Comparison of ENCODE assay signal across 8 mouse cellular contexts in the genomic region with DNA sequence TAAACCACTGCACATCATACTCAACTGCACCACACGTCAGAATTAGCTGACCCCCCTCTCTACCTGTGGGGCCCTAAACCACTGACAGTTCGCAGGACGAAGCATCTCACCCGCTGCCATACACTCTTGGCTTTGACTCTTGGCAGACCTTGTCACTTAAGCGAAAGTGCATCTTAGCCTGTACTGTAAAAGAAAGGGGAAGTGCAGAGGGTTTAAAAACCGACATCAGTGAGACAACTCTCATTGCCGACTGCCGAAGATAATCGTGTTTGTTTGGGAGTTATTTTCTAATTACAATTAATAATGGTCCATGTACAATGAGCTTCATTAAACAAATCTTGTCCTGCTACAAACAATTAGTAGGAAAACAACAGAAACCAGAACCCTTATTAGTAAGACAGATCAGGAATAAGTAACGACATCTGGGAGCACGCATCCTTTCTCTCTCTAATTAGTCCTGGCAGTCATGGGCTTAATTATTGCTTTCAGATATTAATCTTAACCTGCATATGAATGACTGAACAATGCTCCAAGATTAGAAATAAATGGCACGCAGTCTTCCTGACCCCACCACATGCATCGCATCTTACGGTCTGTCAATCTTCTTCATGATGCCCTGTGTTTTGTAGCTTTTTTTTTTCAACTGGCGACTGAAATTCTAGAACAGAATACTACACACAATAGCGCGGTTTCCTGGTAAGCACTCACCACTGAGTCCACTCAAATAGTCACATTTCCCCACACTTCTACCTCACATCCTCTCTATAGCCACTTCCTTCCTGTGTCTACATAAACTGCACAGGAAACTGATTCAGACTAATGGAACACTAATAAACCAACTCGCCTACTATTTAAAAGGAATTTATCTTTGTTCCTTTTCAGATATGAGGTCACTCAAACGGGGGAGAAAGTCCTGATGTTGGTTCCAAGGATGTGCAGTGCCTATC. TPM values are rescaled to one million over a fixed set of nuclear protein-coding genes. Genes with fewer than 3 reads are reported as not detected.
A peak's percentile ranks its signal among the peaks of the same experiment; 100 is the strongest.
DNase-seq lines count a peak whose midpoint lies in the region; ATAC-seq and TF ChIP-seq lines count a peak whose summit lies in the region.
"Had no signal": no experiment of that assay in that cellular context is flagged by ENCODE, and none has a peak within 500 bp of the region (broad histone marks: within the 10 kb centered on the region; RNA-seq: fewer than 3 reads in every experiment).

No protein-coding gene starts in this region.

- no peaks in the 10 kb centered on the region for H3K27me3 ChIP-seq in MEL (ENCODE audit: control insufficient read depth in 1 of 2, insufficient read depth in 2 of 2, low read length in 2 of 2)

- DNase-seq in lung, adult 2 months, result no peak
- DNase-seq in lung, postnatal 25 days (ENCODE audit: low spot score), result no peak
- peak; percentile 84 for DNase-seq in MEL (ENCODE audit: low read depth, low spot score)
- DNase-seq in ovary, postnatal 36 days (ENCODE audit: low spot score), result no peak
- no peak for DNase-seq in cerebellum, adult 11 months

- no peak for TF ChIP-seq RAD21 in MEL (IDR thresholded peaks at IDR 0.05; ENCODE audit: low read depth, low read length)

- TF ChIP-seq EP300 in MEL (IDR thresholded peaks at IDR 0.05; ENCODE audit: low read depth in 1 of 2, low read length in 2 of 2), result peak in 1 of 2 experiments; percentile 64; a peak in 1 of 4 replicates

- 29% methylated on average over 19 of the region's 19 CpGs for WGBS in lung, adult 2 months

- H3K9me3 ChIP-seq in MEL (replicated peaks; ENCODE audit: insufficient read depth, low read length), result no peaks in the 10 kb centered on the region
- H3K9me3 ChIP-seq: hindbrain, embryonic 10.5 days had no signal

- peaks cover 12% of the 10 kb centered on the region for H3K4me1 ChIP-seq in lung, adult 2 months (ENCODE audit: control insufficient read depth, insufficient read depth, low read length)
- peaks cover 0 to 9% of the 10 kb centered on the region in 2 experiments; a peak in 2 of 4 replicates for H3K4me1 ChIP-seq in MEL (ENCODE audit: control insufficient read depth in 1 of 2, insufficient read depth in 2 of 2, low read length in 2 of 2)
- peaks cover 30% of the 10 kb centered on the region for H3K4me1 ChIP-seq in brown adipose tissue, adult 24 weeks (ENCODE audit: control insufficient read depth, insufficient read depth, insufficient read length, low read length)

- no peak for TF ChIP-seq CTCF in lung, adult 2 months (IDR thresholded peaks at IDR 0.05; ENCODE audit: insufficient read depth, low read length)
- no peak for TF ChIP-seq CTCF in MEL (IDR thresholded peaks at IDR 0.05 in 2 of 3, conservative IDR thresholded peaks at IDR 0.05 in 1 of 3; ENCODE audit: control insufficient read depth in 1 of 3, insufficient read depth in 1 of 3, low read depth in 2 of 3, low read length in 3 of 3, poor library complexity in 1 of 3, severe bottlenecking in 1 of 3)

- peak overlapping the region; percentile 67 for H3K9ac ChIP-seq in MEL (ENCODE audit: control insufficient read depth, low read depth, low read length, poor library complexity, severe bottlenecking)

- peak overlapping the region; percentile 25 for H3K4me3 ChIP-seq in lung, adult 2 months (replicated peaks; ENCODE audit: extremely low read depth, low read depth, low read length)
- H3K4me3 ChIP-seq in MEL (ENCODE audit: control insufficient read depth in 1 of 2, insufficient read depth in 1 of 2, low read depth in 2 of 2, low read length in 2 of 2), result peak overlapping the region; percentile 50 to 66
- 0 out of 2 replicates have a peak overlapping the region, but pooled peaks have one; percentile 5 for H3K4me3 ChIP-seq in brown adipose tissue, adult 24 weeks (ENCODE audit: insufficient read depth, low read depth, low read length)
- H3K4me3 ChIP-seq: hindbrain, embryonic 10.5 days had no signal

- H3K27ac ChIP-seq in MEL (ENCODE audit: control insufficient read depth, low read depth, low read length), result peak overlapping the region; percentile 78
- peak overlapping the region; percentile 59 for H3K27ac ChIP-seq in brown adipose tissue, adult 24 weeks (replicated peaks; ENCODE audit: low read depth, low read length)
- H3K27ac ChIP-seq: hindbrain, embryonic 10.5 days had no signal

- peak; percentile 85 for ATAC-seq in megakaryocyte progenitor cell, adult 5-6 weeks (replicated peaks; ENCODE audit: poor library complexity)

- peaks cover 12% of the 10 kb centered on the region; the same call in 1 of the 2 replicates for H3K79me2 ChIP-seq in MEL (ENCODE audit: control insufficient read depth, insufficient read depth, low read length, poor library complexity)

- H3K36me3 ChIP-seq in MEL (ENCODE audit: control insufficient read depth in 1 of 2, insufficient read depth in 2 of 2, low read length in 2 of 2), result peaks cover 0 to 10% of the 10 kb centered on the region in 2 experiments; a peak in 2 of 4 replicates
- H3K36me3 ChIP-seq: hindbrain, embryonic 10.5 days had no signal

- no peak for TF ChIP-seq POLR2A in lung, adult 2 months (IDR thresholded peaks at IDR 0.05; ENCODE audit: borderline replicate concordance, extremely low read depth, low read depth, low read length)
- TF ChIP-seq POLR2A in MEL (IDR thresholded peaks at IDR 0.05; ENCODE audit: control insufficient read depth in 1 of 2, insufficient read depth in 1 of 2, low read depth in 1 of 2, low read length in 2 of 2, poor library complexity in 1 of 2), result peak in 1 of 2 experiments; percentile 47; a peak in 2 of 4 replicates

TF ChIP-seq in MEL, 35 proteins besides CTCF, POLR2A, EP300 and RAD21:
- TF ChIP-seq MAZ (IDR thresholded peaks at IDR 0.05; ENCODE audit: low read depth, low read length) (no peak), NELFE (IDR thresholded peaks at IDR 0.05; ENCODE audit: low read depth, low read length) (no peak), TCF12 (IDR thresholded peaks at IDR 0.05; ENCODE audit: low read depth, low read length) (0 out of 2 replicates have a peak, but pooled peaks have one; percentile 21), MAX (IDR thresholded peaks at IDR 0.05; ENCODE audit: low read length) (peak; percentile 44; the same call in 1 of the 2 replicates), HCFC1 (IDR thresholded peaks at IDR 0.05; ENCODE audit: low read depth, low read length) (0 out of 2 replicates have a peak, but pooled peaks have one; percentile 52), E2F4 (IDR thresholded peaks at IDR 0.05; ENCODE audit: borderline replicate concordance, low read depth, low read length) (no peak), SIN3A (IDR thresholded peaks at IDR 0.05; ENCODE audit: low read length) (peak; percentile 76), ZC3H11A (IDR thresholded peaks at IDR 0.05; ENCODE audit: low read depth, low read length) (no peak), TBP (IDR thresholded peaks at IDR 0.05; ENCODE audit: low read depth, low read length) (peak; percentile 68), TAL1 (IDR thresholded peaks at IDR 0.05; ENCODE audit: low read length) (no peak), POLR2AphosphoS5 (IDR thresholded peaks at IDR 0.05; ENCODE audit: borderline replicate concordance, low read depth, low read length) (no peak), ZKSCAN1 (IDR thresholded peaks at IDR 0.05; ENCODE audit: low read depth, low read length) (no peak), ETS1 (IDR thresholded peaks at IDR 0.05; ENCODE audit: low read depth, low read length) (no peak), USF2 (IDR thresholded peaks at IDR 0.05; ENCODE audit: borderline replicate concordance in 1 of 2, insufficient read depth in 1 of 2, low read depth in 1 of 2, low read length in 2 of 2) (no peak), MXI1 (IDR thresholded peaks at IDR 0.05; ENCODE audit: low read depth, low read length) (peak; percentile 78)
TF ChIP-seq in MEL: peak in this region for 6.

RNA-seq across cellular contexts. Expression of gene Wwc2, which starts 42.8 kb away (rescaled TPM):
- polyA plus RNA-seq in lung, adult 2 months (2012; rRNA removed), result 24.7 and 25.5 TPM in 2 replicates
- total RNA-seq in MEL (2012; rRNA removed), result 6.3 and 7.5 TPM in 2 replicates
- 10 to 100 TPM in 1 of 2 experiments, not detected in 1; 14.8 TPM for polyA plus RNA-seq in MEL (2012; ENCODE audit: insufficient read depth in 1 of 2, insufficient read length in 2 of 2, low read depth in 1 of 2, low replicate concordance in 2 of 2, missing spikeins in 1 of 2)
- 12.6 and 14.1 TPM in 2 replicates for polyA plus RNA-seq in brown adipose tissue, adult 24 weeks (2012; ENCODE audit: insufficient read depth, insufficient read length, missing spikeins)
- 5.2 and 6.1 TPM in 2 replicates for total RNA-seq in megakaryocyte progenitor cell, adult 5-6 weeks (2015)
- total RNA-seq in megakaryocyte progenitor cell, adult 5-6 weeks (2017), result 5.6 and 6.3 TPM in 2 replicates

Comparison
In these comparisons a context has a peak if more than half of its experiments do, and no peak if none do; other contexts are left out.
1. H3K4me3 ChIP-seq: peak in every context shown above with its lines; median percentile 58 in MEL; 25 in lung, adult 2 months; 5 in brown adipose tissue, adult 24 weeks.